Mouse (Mus musculus): ENCODE data around the gene Cep68. TPM values are rescaled to one million over a fixed set of nuclear protein-coding genes. Genes with fewer than 3 reads are reported as not detected.
"Not testable (repeated sequence)": the region's sequence is repeated elsewhere in the genome, so short reads cannot be mapped to it uniquely, and the experiment has no call there.

Gene Cep68
- polyA plus RNA-seq, 1 experiment from 2014 or later: 27.2 TPM

- H3K36me3 ChIP-seq: peaks cover 71% of the 10 kb centered on the region
- H3K27ac ChIP-seq: no peak overlapping the region
- ATAC-seq (ENCODE audit: insufficient number of reproducible peaks, low FRiP score, low TSS enrichment, low read depth): no peak
- H3K9me3 ChIP-seq: no peaks in the 10 kb centered on the region
- H3K27me3 ChIP-seq: no peaks in the 10 kb centered on the region
- H3K9ac ChIP-seq: no peak overlapping the region
- peaks cover 17% of the 10 kb centered on the region for H3K4me1 ChIP-seq
- no peak overlapping the region for H3K4me2 ChIP-seq
- WGBS: 92% methylated on average over 9 of the region's 9 CpGs
- H3K4me3 ChIP-seq: no peak overlapping the region
These were observed 9.9 kb downstream of the Cep68 start for GRCm38 (mm10) chr11:20239279-20239861.

GRCm38 (mm10) chr11:20237976-20238375, 11.3 kb downstream of the Cep68 start:
- H3K9ac ChIP-seq: no peak overlapping the region
- H3K27me3 ChIP-seq: no peaks in the 10 kb centered on the region
- no peak overlapping the region for H3K27ac ChIP-seq
- H3K36me3 ChIP-seq: peaks cover 83% of the 10 kb centered on the region
- 83% methylated on average over 3 of the region's 3 CpGs for WGBS
- peaks cover 4% of the 10 kb centered on the region for H3K4me1 ChIP-seq
- no peak overlapping the region for H3K4me2 ChIP-seq
- ATAC-seq (ENCODE audit: insufficient number of reproducible peaks, low FRiP score, low TSS enrichment, low read depth): no peak
- no peak overlapping the region for H3K4me3 ChIP-seq
- no peaks in the 10 kb centered on the region for H3K9me3 ChIP-seq

GRCm38 (mm10) chr11:20237018-20237417, 12.2 kb downstream of the Cep68 start:
- no peak for ATAC-seq (ENCODE audit: insufficient number of reproducible peaks, low FRiP score, low TSS enrichment, low read depth)
- WGBS: 93% methylated on average over 7 of the region's 7 CpGs

GRCm38 (mm10) chr11:20234233-20234632, 15.0 kb downstream of the Cep68 start:
- no peak for ATAC-seq (ENCODE audit: insufficient number of reproducible peaks, low FRiP score, low TSS enrichment, low read depth)
- H3K4me2 ChIP-seq: no peak overlapping the region
- 59% methylated on average over 3 of the region's 3 CpGs for WGBS
- H3K9me3 ChIP-seq: no peaks in the 10 kb centered on the region
- H3K4me1 ChIP-seq: no peaks in the 10 kb centered on the region; the same call in 1 of the 2 replicates
- H3K36me3 ChIP-seq: peaks cover 90% of the 10 kb centered on the region
- H3K27ac ChIP-seq: no peak overlapping the region
- no peaks in the 10 kb centered on the region for H3K27me3 ChIP-seq
- no peak overlapping the region for H3K4me3 ChIP-seq
- no peak overlapping the region for H3K9ac ChIP-seq

More at GRCm38 (mm10) chr11:20237018-20237417, 12.2 kb downstream of the Cep68 start:
- no peaks in the 10 kb centered on the region for H3K9me3 ChIP-seq
- H3K27ac ChIP-seq: no peak overlapping the region
- H3K4me3 ChIP-seq: no peak overlapping the region
- peaks cover 92% of the 10 kb centered on the region for H3K36me3 ChIP-seq
- no peaks in the 10 kb centered on the region for H3K27me3 ChIP-seq
- no peak overlapping the region for H3K9ac ChIP-seq
- H3K4me2 ChIP-seq: no peak overlapping the region
- no peaks in the 10 kb centered on the region; the same call in 1 of the 2 replicates for H3K4me1 ChIP-seq

- H3K4me3 ChIP-seq: no peak overlapping the region
- peak overlapping the region; percentile 38; the same call in 1 of the 2 replicates for H3K27ac ChIP-seq
- H3K9me3 ChIP-seq: no peaks in the 10 kb centered on the region
- H3K4me2 ChIP-seq: no peak overlapping the region
- no peak overlapping the region for H3K9ac ChIP-seq
- ATAC-seq (ENCODE audit: insufficient number of reproducible peaks, low FRiP score, low TSS enrichment, low read depth): no peak
- peaks cover 87% of the 10 kb centered on the region for H3K36me3 ChIP-seq
- H3K4me1 ChIP-seq: no peaks in the 10 kb centered on the region; the same call in 1 of the 2 replicates
- whole genome bisulfite sequencing: 70% methylated on average over 5 of the region's 5 CpGs
- no peaks in the 10 kb centered on the region for H3K27me3 ChIP-seq
These were observed 17.0 kb downstream of the Cep68 start for GRCm38 (mm10) chr11:20232016-20232755.

GRCm38 (mm10) chr11:20231128-20231878, 17.9 kb downstream of the Cep68 start:
- peaks cover 81% of the 10 kb centered on the region for H3K36me3 ChIP-seq
- H3K4me3 ChIP-seq: no peak overlapping the region
- no peaks in the 10 kb centered on the region; the same call in 1 of the 2 replicates for H3K4me1 ChIP-seq
- no peak overlapping the region for H3K4me2 ChIP-seq
- 76% methylated on average over 8 of the region's 8 CpGs for WGBS
- no peak for ATAC-seq (ENCODE audit: insufficient number of reproducible peaks, low FRiP score, low TSS enrichment, low read depth)
- H3K9me3 ChIP-seq: no peaks in the 10 kb centered on the region
- no peak overlapping the region for H3K9ac ChIP-seq
- H3K27ac ChIP-seq: peak overlapping the region; percentile 51
- H3K27me3 ChIP-seq: no peaks in the 10 kb centered on the region

GRCm38 (mm10) chr11:20230286-20230685, 18.9 kb downstream of the Cep68 start:
- no peak overlapping the region for H3K4me3 ChIP-seq
- no peaks in the 10 kb centered on the region; the same call in 1 of the 2 replicates for H3K4me1 ChIP-seq
- H3K4me2 ChIP-seq: no peak overlapping the region
- H3K27ac ChIP-seq: peak overlapping the region; percentile 51; the same call in 1 of the 2 replicates
- 79% methylated on average over 1 of the region's 1 CpGs for WGBS
- H3K9ac ChIP-seq: no peak overlapping the region
- H3K36me3 ChIP-seq: peaks cover 84% of the 10 kb centered on the region
- no peaks in the 10 kb centered on the region for H3K9me3 ChIP-seq
- H3K27me3 ChIP-seq: no peaks in the 10 kb centered on the region
- ATAC-seq (ENCODE audit: insufficient number of reproducible peaks, low FRiP score, low TSS enrichment, low read depth): no peak

GRCm38 (mm10) chr11:20229311-20229710, 19.9 kb downstream of the Cep68 start:
- Histone ChIP-seq H3K27me3 (no peaks in the 10 kb centered on the region), H3K4me1 (no peaks in the 10 kb centered on the region; the same call in 1 of the 2 replicates), H3K9ac (no peak overlapping the region), H3K36me3 (peaks cover 82% of the 10 kb centered on the region), H3K4me3 (no peak overlapping the region), H3K27ac (no peak overlapping the region), H3K4me2 (no peak overlapping the region), H3K9me3 (no peaks in the 10 kb centered on the region)
- ATAC-seq (ENCODE audit: insufficient number of reproducible peaks, low FRiP score, low TSS enrichment, low read depth): no peak
- WGBS: 83% methylated on average over 4 of the region's 4 CpGs

GRCm38 (mm10) chr11:20228666-20229065, 20.6 kb downstream of the Cep68 start:
- Histone ChIP-seq H3K4me2 (no peak overlapping the region), H3K27ac (no peak overlapping the region), H3K9ac (no peak overlapping the region), H3K4me3 (no peak overlapping the region), H3K9me3 (no peaks in the 10 kb centered on the region), H3K4me1 (no peaks in the 10 kb centered on the region; the same call in 1 of the 2 replicates), H3K36me3 (peaks cover 82% of the 10 kb centered on the region), H3K27me3 (no peaks in the 10 kb centered on the region)
- WGBS: 75% methylated on average over 5 of the region's 5 CpGs
- ATAC-seq (ENCODE audit: insufficient number of reproducible peaks, low FRiP score, low TSS enrichment, low read depth): no peak

- H3K9me3 ChIP-seq: no peaks in the 10 kb centered on the region
- H3K9ac ChIP-seq: no peak overlapping the region
- H3K27me3 ChIP-seq: no peaks in the 10 kb centered on the region
- WGBS: 95% methylated on average over 4 of the region's 4 CpGs
- H3K4me2 ChIP-seq: no peak overlapping the region
- H3K27ac ChIP-seq: no peak overlapping the region
- no peak for ATAC-seq (ENCODE audit: insufficient number of reproducible peaks, low FRiP score, low TSS enrichment, low read depth)
- H3K36me3 ChIP-seq: peaks cover 80% of the 10 kb centered on the region
- H3K4me1 ChIP-seq: no peaks in the 10 kb centered on the region
- no peak overlapping the region for H3K4me3 ChIP-seq
These were observed 23.3 kb downstream of the Cep68 start for GRCm38 (mm10) chr11:20225938-20226337.

GRCm38 (mm10) chr11:20224196-20224595, 25.0 kb downstream of the Cep68 start:
- Histone ChIP-seq H3K27ac (no peak overlapping the region), H3K27me3 (no peaks in the 10 kb centered on the region), H3K4me1 (no peaks in the 10 kb centered on the region), H3K36me3 (peaks cover 76% of the 10 kb centered on the region), H3K4me3 (no peak overlapping the region), H3K9me3 (no peaks in the 10 kb centered on the region), H3K9ac (no peak overlapping the region), H3K4me2 (no peak overlapping the region)
- ATAC-seq (ENCODE audit: insufficient number of reproducible peaks, low FRiP score, low TSS enrichment, low read depth): no peak
- 83% methylated on average over 6 of the region's 6 CpGs for WGBS

GRCm38 (mm10) chr11:20221671-20222070, 27.6 kb downstream of the Cep68 start:
- H3K9me3 ChIP-seq; H3K4me1 ChIP-seq; H3K4me3 ChIP-seq; H3K27me3 ChIP-seq; H3K27ac ChIP-seq; ATAC-seq (ENCODE audit: insufficient number of reproducible peaks, low FRiP score, low TSS enrichment, low read depth); H3K4me2 ChIP-seq; H3K9ac ChIP-seq: not testable (repeated sequence)
- 90% methylated on average over 1 of the region's 1 CpGs for WGBS
- H3K36me3 ChIP-seq: peaks cover 76% of the 10 kb centered on the region
